Mouse (Mus musculus) hindbrain, embryonic 11.5 days (tissue): ENCODE results near the gene Cfap54. TPM values are rescaled to one million over a fixed set of nuclear protein-coding genes. Genes with fewer than 3 reads are reported as not detected.

Experiments used
- ATAC-seq: fragments of 200-750 bp; cut with Nextera tagmentation; 2 replicates; pipeline ENCODE4 v1.8.0; 2017; ENCODE audit warnings: mild to moderate bottlenecking, moderate TSS enrichment, moderate library complexity; ENCODE audit not compliant: low FRiP score
- DNase-seq: peaks from one replicate; pipeline ENCODE4 v3.0.0-alpha.2; 2015; ENCODE audit warnings: low spot score
- H3K27ac ChIP-seq: fragments of 300-500 bp; sonication (generic); 2 replicates; pipeline ENCODE4 v1.5.1; 2014; ENCODE audit warnings: mild to moderate bottlenecking, low read depth, low read length
- H3K27me3 ChIP-seq: fragments of 300-500 bp; sonication (generic); 2 replicates; pipeline ENCODE4 v1.6.1; 2014; ENCODE audit warnings: mild to moderate bottlenecking, low read length, moderate library complexity, mixed read lengths; ENCODE audit not compliant: control insufficient read depth, insufficient read depth
- H3K36me3 ChIP-seq: fragments of 300-500 bp; sonication (generic); 2 replicates; pipeline ENCODE4 v1.6.1; 2014; ENCODE audit warnings: mild to moderate bottlenecking, low read length, moderate library complexity, mixed read lengths; ENCODE audit not compliant: control insufficient read depth, insufficient read depth
- H3K4me1 ChIP-seq: fragments of 300-500 bp; sonication (generic); replicated peaks from 2 replicates; pipeline ENCODE4 v1.6.1; 2014; ENCODE audit warnings: low read length, mixed read lengths; ENCODE audit not compliant: control insufficient read depth, insufficient read depth
- H3K4me2 ChIP-seq: fragments of 300-500 bp; sonication (generic); replicated peaks from 2 replicates; pipeline ENCODE4 v1.6.1; 2014; ENCODE audit warnings: mild to moderate bottlenecking, low read depth, low read length
- H3K4me3 ChIP-seq: fragments of 300-500 bp; sonication (generic); 2 replicates; pipeline ENCODE4 v1.5.1; 2014; ENCODE audit warnings: low read depth, low read length
- H3K9ac ChIP-seq: fragments of 300-500 bp; sonication (generic); 2 replicates; pipeline ENCODE4 v1.6.1; 2014; ENCODE audit warnings: low read depth, low read length
- H3K9me3 ChIP-seq: fragments of 300-500 bp; sonication (generic); 2 replicates; pipeline ENCODE4 v1.6.1; 2016; ENCODE audit warnings: low read length; ENCODE audit not compliant: control insufficient read depth
- WGBS: fragments of 180-500 bp; shearing (Covaris S2); extraction: QIAGEN DNeasy Blood & Tissue Kit; methylation state at CpG from one replicate; pipeline ENCODE4 v1.1.7; 2014; 5-methylcytosine and 5-hydroxymethylcytosine counted together
- polyA plus RNA-seq: library from polyadenylated mRNA; unstranded; fragments of >200 nt; fragmentation: Nextera tagmentation; extraction: Ambion mirVana; gene quantifications from 2 replicates; pipeline ENCODE4 v1.2.1, GENCODE M21; 2014

Gene Cfap54
- polyA plus RNA-seq, 1 experiment from 2014 or later, result 2.4 TPM

GRCm38 (mm10) chr10:93122399-93123184 lies 41.2 kb upstream of the Cfap54 start:
- no peak overlapping the region for H3K4me2 ChIP-seq
- H3K27me3 ChIP-seq, result no peaks in the 10 kb centered on the region
- DNase-seq (no peak), ATAC-seq (no peak)
- no peaks in the 10 kb centered on the region for H3K9me3 ChIP-seq
- no peak overlapping the region for H3K9ac ChIP-seq
- H3K36me3 ChIP-seq, result no peaks in the 10 kb centered on the region
- WGBS, result 69% methylated on average over 12 of the region's 12 CpGs
- H3K4me3 ChIP-seq, result no peak overlapping the region
- no peak overlapping the region for H3K27ac ChIP-seq
- H3K4me1 ChIP-seq, result no peaks in the 10 kb centered on the region

DNA sequence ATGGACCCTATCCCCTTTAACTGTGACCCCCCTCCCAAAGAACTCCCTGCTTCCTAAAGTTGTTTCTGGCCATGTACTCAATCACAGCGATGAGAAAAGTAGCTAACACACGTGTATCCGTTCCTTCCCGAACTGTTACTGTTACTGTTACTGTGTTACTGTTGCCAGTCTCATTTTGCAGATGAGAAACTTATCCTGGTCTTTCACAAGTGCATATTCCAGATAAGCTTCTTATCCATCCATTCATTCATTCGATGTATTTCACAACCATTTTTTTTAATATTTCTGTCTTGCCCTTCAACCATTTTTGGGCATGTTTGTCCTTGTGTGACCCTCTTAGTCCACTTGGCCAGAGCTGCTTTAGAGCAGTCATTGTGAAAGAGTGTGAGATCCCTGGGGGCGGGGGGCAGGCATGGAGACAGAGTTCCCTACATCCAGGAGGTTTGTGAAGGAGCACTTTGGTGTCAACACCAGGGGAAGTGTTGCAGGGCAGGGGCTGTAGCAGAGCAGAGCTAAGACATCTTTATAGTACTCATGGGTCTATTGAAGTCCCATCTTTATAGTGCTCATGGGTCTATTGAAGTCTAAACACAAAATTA lies 39.9 kb upstream of the Cfap54 start:
- H3K9ac ChIP-seq, result no peak overlapping the region
- H3K4me1 ChIP-seq, result no peaks in the 10 kb centered on the region
- 88% methylated on average over 6 of the region's 6 CpGs for WGBS
- DNase-seq (no peak), ATAC-seq (no peak)
- H3K36me3 ChIP-seq, result no peaks in the 10 kb centered on the region
- H3K4me3 ChIP-seq, result no peak overlapping the region
- no peak overlapping the region for H3K4me2 ChIP-seq
- no peaks in the 10 kb centered on the region for H3K27me3 ChIP-seq
- H3K27ac ChIP-seq, result no peak overlapping the region
- no peaks in the 10 kb centered on the region for H3K9me3 ChIP-seq

- H3K27me3 ChIP-seq, result no peaks in the 10 kb centered on the region
- no peak overlapping the region for H3K27ac ChIP-seq
- H3K9me3 ChIP-seq, result no peaks in the 10 kb centered on the region
- no peak for ATAC-seq
- DNase-seq, result no peak
- H3K4me3 ChIP-seq, result no peak overlapping the region
- H3K4me1 ChIP-seq, result no peaks in the 10 kb centered on the region
- 84% methylated on average over 5 of the region's 5 CpGs for whole genome bisulfite sequencing
- H3K4me2 ChIP-seq, result no peak overlapping the region
- H3K9ac ChIP-seq, result no peak overlapping the region
- no peaks in the 10 kb centered on the region for H3K36me3 ChIP-seq
Measured at GRCm38 (mm10) chr10:93119809-93120208, 38.4 kb upstream of the Cfap54 start.

GRCm38 (mm10) chr10:93116636-93117035 lies 35.2 kb upstream of the Cfap54 start:
- WGBS, result 92% methylated on average over 3 of the region's 3 CpGs
- no peak for DNase-seq
- ATAC-seq, result no peak

GRCm38 (mm10) chr10:93115743-93116142 lies 34.3 kb upstream of the Cfap54 start:
- H3K9ac ChIP-seq, result no peak overlapping the region

More at GRCm38 (mm10) chr10:93116636-93117035, 35.2 kb upstream of the Cfap54 start:
- Histone ChIP-seq H3K4me1 (no peaks in the 10 kb centered on the region), H3K9ac (no peak overlapping the region), H3K4me3 (no peak overlapping the region), H3K27ac (no peak overlapping the region), H3K9me3 (no peaks in the 10 kb centered on the region), H3K27me3 (no peaks in the 10 kb centered on the region), H3K4me2 (no peak overlapping the region), H3K36me3 (no peaks in the 10 kb centered on the region)

DNA sequence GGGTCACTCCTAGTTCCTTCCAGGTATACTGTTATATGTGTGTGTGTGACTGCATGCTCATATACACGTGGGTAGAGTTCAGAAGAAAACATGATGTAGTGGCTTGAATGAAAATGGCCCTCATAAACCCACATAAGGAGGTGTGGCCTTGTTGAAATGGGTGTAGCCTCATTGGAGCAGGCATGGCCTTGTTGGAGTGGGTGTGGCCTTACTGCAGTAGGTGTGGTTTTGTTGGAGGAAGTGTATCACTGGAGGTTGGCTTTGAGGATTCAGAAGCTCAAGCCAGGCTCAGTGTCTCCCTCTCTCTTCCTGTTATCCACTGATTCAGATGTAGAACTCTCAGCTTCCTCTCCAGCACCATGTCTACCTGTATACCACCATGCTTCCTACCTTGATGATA lies 33.4 kb upstream of the Cfap54 start:
- no peak overlapping the region for H3K9ac ChIP-seq
- no peaks in the 10 kb centered on the region for H3K27me3 ChIP-seq
- DNase-seq, result no peak
- 79% methylated on average over 1 of the region's 1 CpGs for WGBS
- no peak overlapping the region for H3K27ac ChIP-seq
- no peaks in the 10 kb centered on the region for H3K4me1 ChIP-seq
- H3K9me3 ChIP-seq, result no peaks in the 10 kb centered on the region
- no peak overlapping the region for H3K4me3 ChIP-seq
- no peak for ATAC-seq
- no peaks in the 10 kb centered on the region for H3K36me3 ChIP-seq
- H3K4me2 ChIP-seq, result no peak overlapping the region

More at GRCm38 (mm10) chr10:93115743-93116142, 34.3 kb upstream of the Cfap54 start:
- ATAC-seq (no peak), DNase-seq (no peak)
- H3K36me3 ChIP-seq, result no peaks in the 10 kb centered on the region
- H3K27ac ChIP-seq, result no peak overlapping the region
- 95% methylated on average over 1 of the region's 1 CpGs for WGBS
- no peaks in the 10 kb centered on the region for H3K9me3 ChIP-seq
- no peaks in the 10 kb centered on the region for H3K27me3 ChIP-seq
- no peak overlapping the region for H3K4me3 ChIP-seq
- H3K4me1 ChIP-seq, result no peaks in the 10 kb centered on the region
- H3K4me2 ChIP-seq, result no peak overlapping the region

DNA sequence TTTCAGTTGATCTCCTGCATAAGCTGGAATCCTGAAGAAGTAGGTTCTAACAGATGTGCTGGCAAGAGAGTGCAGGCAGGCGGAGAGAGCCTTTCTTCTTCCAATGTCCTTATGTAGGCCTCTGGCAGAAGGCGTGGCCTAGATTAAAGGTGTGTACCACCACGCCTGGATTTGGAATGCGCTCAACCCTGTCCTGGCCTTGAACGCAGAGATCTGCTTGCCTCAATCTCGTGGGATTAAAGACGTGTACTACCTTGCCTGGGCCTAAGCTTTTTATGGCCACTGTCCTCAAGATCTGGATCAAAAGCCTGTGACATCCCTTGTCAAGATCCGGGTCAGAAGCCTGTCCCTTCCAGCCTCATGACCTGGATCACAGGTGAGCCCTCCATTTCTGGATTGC lies 32.5 kb upstream of the Cfap54 start:
- Histone ChIP-seq H3K4me3 (no peak overlapping the region), H3K36me3 (no peaks in the 10 kb centered on the region), H3K9me3 (no peaks in the 10 kb centered on the region), H3K27ac (no peak overlapping the region), H3K4me1 (no peaks in the 10 kb centered on the region), H3K27me3 (no peaks in the 10 kb centered on the region), H3K9ac (no peak overlapping the region), H3K4me2 (no peak overlapping the region)
- DNase-seq (no peak), ATAC-seq (no peak)
- 89% methylated on average over 8 of the region's 8 CpGs for WGBS

DNA sequence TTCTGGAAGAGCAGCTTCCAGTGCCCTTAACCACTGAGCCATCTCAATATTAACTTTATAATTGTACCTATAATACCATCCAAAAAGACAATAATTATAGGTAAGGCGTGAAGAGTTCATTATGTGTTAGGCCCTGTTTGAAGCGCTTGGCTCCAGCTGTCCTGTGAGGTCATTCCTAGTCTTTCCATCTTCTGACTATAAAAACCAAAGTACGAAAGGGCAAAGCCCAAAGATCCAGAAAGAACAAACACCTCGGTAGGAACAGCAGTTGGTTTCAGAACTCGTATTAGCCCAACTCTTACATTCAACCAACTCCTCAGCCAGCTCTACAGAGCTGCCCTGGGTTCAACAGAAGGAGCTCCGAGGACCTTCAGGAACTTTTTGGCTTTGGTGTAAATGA lies 30.6 kb upstream of the Cfap54 start:
- H3K27me3 ChIP-seq, result no peaks in the 10 kb centered on the region
- 91% methylated on average over 6 of the region's 6 CpGs for WGBS
- ATAC-seq (no peak), DNase-seq (no peak)
- no peak overlapping the region for H3K27ac ChIP-seq
- no peaks in the 10 kb centered on the region for H3K36me3 ChIP-seq
- no peaks in the 10 kb centered on the region for H3K4me1 ChIP-seq
- no peak overlapping the region for H3K4me2 ChIP-seq
- no peaks in the 10 kb centered on the region for H3K9me3 ChIP-seq
- H3K4me3 ChIP-seq, result no peak overlapping the region
- H3K9ac ChIP-seq, result no peak overlapping the region

DNA sequence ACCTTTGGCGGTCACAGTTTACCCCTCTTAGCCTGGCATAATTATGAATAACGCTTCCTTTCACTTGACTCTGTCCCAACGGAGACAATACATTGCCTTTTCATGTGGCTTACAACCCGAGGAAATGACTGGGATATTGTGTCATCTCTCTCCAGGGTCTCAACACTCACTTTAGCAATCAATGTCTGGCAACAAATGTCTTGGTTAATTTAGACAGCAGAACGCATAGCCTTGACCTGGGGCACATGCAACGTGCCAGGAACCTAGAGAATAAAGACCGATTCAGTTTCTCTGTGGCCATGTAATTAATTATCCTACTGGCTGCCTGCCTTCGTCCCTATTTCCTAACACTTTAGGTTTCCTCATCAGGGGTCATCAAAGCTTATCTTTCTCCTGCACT lies 30.0 kb upstream of the Cfap54 start:
- no peaks in the 10 kb centered on the region for H3K9me3 ChIP-seq
- H3K4me2 ChIP-seq, result no peak overlapping the region
- no peaks in the 10 kb centered on the region for H3K27me3 ChIP-seq
- no peak overlapping the region for H3K4me3 ChIP-seq
- no peaks in the 10 kb centered on the region for H3K36me3 ChIP-seq
- DNase-seq, result no peak
- no peaks in the 10 kb centered on the region for H3K4me1 ChIP-seq
- ATAC-seq, result no peak
- WGBS, result 61% methylated on average over 8 of the region's 8 CpGs
- no peak overlapping the region for H3K27ac ChIP-seq
- no peak overlapping the region for H3K9ac ChIP-seq
